14 mouse cellular contexts compared by ENCODE assay signal in the genomic region with DNA sequence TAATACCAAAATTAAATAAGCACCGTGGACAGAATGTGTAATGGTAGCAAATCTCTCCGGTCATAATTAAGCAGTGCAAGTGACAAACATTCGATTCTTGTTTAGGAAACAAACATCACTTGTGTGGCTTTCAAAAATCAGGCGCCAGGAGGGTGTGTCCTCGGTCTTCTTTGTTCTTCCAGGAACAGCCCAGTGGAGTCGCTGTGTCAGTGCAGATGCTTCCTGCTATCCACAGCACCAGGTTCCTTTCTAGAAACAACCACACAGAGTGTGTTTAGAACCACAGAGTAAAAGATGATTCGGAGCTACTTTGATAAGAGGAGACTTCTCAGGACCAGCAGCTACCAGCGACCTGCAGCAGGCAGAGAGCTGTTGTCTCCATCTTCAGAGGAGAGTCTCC.
A peak's percentile ranks its signal among the peaks of the same experiment; 100 is the strongest.
DNase-seq lines count a peak whose midpoint lies in the region; ATAC-seq and TF ChIP-seq lines count a peak whose summit lies in the region.
"Had no signal": no experiment of that assay in that cellular context is flagged by ENCODE, and none has a peak within 500 bp of the region (broad histone marks: within the 10 kb centered on the region; RNA-seq: fewer than 3 reads in every experiment).

No protein-coding gene starts in this region.

- no peak overlapping the region for H3K4me2 ChIP-seq in forebrain, embryonic 13.5 days
- no peak overlapping the region for H3K4me2 ChIP-seq in kidney, postnatal 0 days (ENCODE audit: low read length)
- H3K4me2 ChIP-seq: intestine, embryonic 15.5 days; liver, embryonic 11.5 days had no signal

- DNase-seq in forebrain, embryonic 10.5 days (ENCODE audit: extremely low spot score, low spot score), result no peak
- DNase-seq in kidney, postnatal 0 days (ENCODE audit: low spot score), result peak; percentile 6
- DNase-seq in kidney, adult 2 months, result no peak
- DNase-seq in right cerebral cortex, postnatal 4 days, result peak; percentile 8
- no peak for DNase-seq in right cerebral cortex, postnatal 25 days
- DNase-seq in spleen, postnatal 10 days (ENCODE audit: low spot score in 2 of 2), result no peak
- DNase-seq in gastrocnemius, postnatal 36 days, result no peak
- DNase-seq: B cell, adult 2 months; cerebellum, postnatal 25 days; lung, postnatal 14 days; spleen, adult 18-20 months had no signal

- H3K9ac ChIP-seq in forebrain, embryonic 13.5 days, result no peak overlapping the region
- H3K9ac ChIP-seq in kidney, postnatal 0 days (ENCODE audit: low read depth, low read length), result no peak overlapping the region
- H3K9ac ChIP-seq: intestine, embryonic 15.5 days had no signal

- no peak overlapping the region for H3K4me3 ChIP-seq in forebrain, embryonic 10.5 days
- H3K4me3 ChIP-seq in forebrain, embryonic 13.5 days, result no peak overlapping the region
- no peak overlapping the region for H3K4me3 ChIP-seq in kidney, postnatal 0 days (replicated peaks; ENCODE audit: low read depth, low read length)
- no peak overlapping the region for H3K4me3 ChIP-seq in kidney, adult 2 months (ENCODE audit: insufficient read depth, low read depth, low read length)
- H3K4me3 ChIP-seq: intestine, embryonic 15.5 days had no signal

- H3K9me3 ChIP-seq in forebrain, embryonic 10.5 days, result no peaks in the 10 kb centered on the region
- no peaks in the 10 kb centered on the region for H3K9me3 ChIP-seq in forebrain, embryonic 13.5 days (replicated peaks)
- no peaks in the 10 kb centered on the region for H3K9me3 ChIP-seq in kidney, postnatal 0 days (replicated peaks; ENCODE audit: low read length)
- H3K9me3 ChIP-seq: intestine, embryonic 15.5 days had no signal

- H3K27me3 ChIP-seq in forebrain, embryonic 10.5 days (ENCODE audit: poor library complexity, severe bottlenecking), result peaks cover 27% of the 10 kb centered on the region; the same call in 1 of the 2 replicates
- H3K27me3 ChIP-seq in forebrain, embryonic 13.5 days, result peaks cover 5% of the 10 kb centered on the region; the same call in 1 of the 2 replicates
- no peaks in the 10 kb centered on the region for H3K27me3 ChIP-seq in kidney, postnatal 0 days (ENCODE audit: insufficient read depth, low read length)
- no peaks in the 10 kb centered on the region for H3K27me3 ChIP-seq in kidney, adult 2 months (replicated peaks; ENCODE audit: control insufficient read depth, insufficient read depth, low read length)
- H3K27me3 ChIP-seq: intestine, embryonic 15.5 days had no signal

- peaks cover 39% of the 10 kb centered on the region for H3K4me1 ChIP-seq in forebrain, embryonic 10.5 days
- peaks cover 10% of the 10 kb centered on the region for H3K4me1 ChIP-seq in forebrain, embryonic 13.5 days
- no peaks in the 10 kb centered on the region for H3K4me1 ChIP-seq in kidney, postnatal 0 days (replicated peaks; ENCODE audit: insufficient read depth, low read length)
- no peaks in the 10 kb centered on the region for H3K4me1 ChIP-seq in kidney, adult 2 months (ENCODE audit: control insufficient read depth, insufficient read depth, low read length)
- H3K4me1 ChIP-seq: intestine, embryonic 15.5 days had no signal

- peak overlapping the region; percentile 53; the same call in 1 of the 2 replicates for H3K27ac ChIP-seq in forebrain, embryonic 10.5 days
- H3K27ac ChIP-seq in forebrain, embryonic 13.5 days, result no peak overlapping the region
- H3K27ac ChIP-seq in kidney, postnatal 0 days, result no peak overlapping the region
- no peak overlapping the region for H3K27ac ChIP-seq in kidney, adult 2 months (ENCODE audit: insufficient read depth, low read depth, low read length)
- H3K27ac ChIP-seq: intestine, embryonic 15.5 days had no signal

- TF ChIP-seq CTCF in kidney, postnatal 0 days (IDR thresholded peaks at IDR 0.05; ENCODE audit: low read depth), result no peak; the same call in 1 of the 2 replicates
- no peak for TF ChIP-seq CTCF in kidney, adult 2 months (conservative IDR thresholded peaks at IDR 0.05; ENCODE audit: insufficient read depth, insufficient read length, low read depth, low read length)

- ATAC-seq in forebrain, embryonic 13.5 days, result no peak
- no peak for ATAC-seq in kidney, postnatal 0 days (replicated peaks; ENCODE audit: low FRiP score, low read depth)
- ATAC-seq: intestine, embryonic 15.5 days had no signal

- WGBS in forebrain, embryonic 10.5 days, result 58% methylated on average over 8 of the region's 8 CpGs
- WGBS in forebrain, embryonic 13.5 days, result 28% methylated on average over 8 of the region's 8 CpGs
- WGBS in kidney, postnatal 0 days, result 57% methylated on average over 8 of the region's 8 CpGs
- WGBS in kidney, adult 2 months, result 52% methylated on average over 8 of the region's 8 CpGs

- H3K36me3 ChIP-seq in forebrain, embryonic 10.5 days (replicated peaks), result no peaks in the 10 kb centered on the region
- H3K36me3 ChIP-seq in forebrain, embryonic 13.5 days (ENCODE audit: poor library complexity, severe bottlenecking), result no peaks in the 10 kb centered on the region
- no peaks in the 10 kb centered on the region for H3K36me3 ChIP-seq in kidney, postnatal 0 days (ENCODE audit: insufficient read depth, low read length)
- no peaks in the 10 kb centered on the region for H3K36me3 ChIP-seq in kidney, adult 2 months (ENCODE audit: control insufficient read depth, insufficient read depth, low read length)
- H3K36me3 ChIP-seq: intestine, embryonic 15.5 days had no signal

- intact Hi-C loops in gastrocnemius, postnatal 36 days (cut with DNase I), result no loop called here

- TF ChIP-seq POLR2A in kidney, adult 2 months (IDR thresholded peaks at IDR 0.05; ENCODE audit: low read depth, low read length), result no peak

Comparison
In these comparisons a context has a peak if more than half of its experiments do, and no peak if none do; other contexts are left out.
1. DNase-seq: peak in kidney, postnatal 0 days (single experiment) and right cerebral cortex, postnatal 4 days (single experiment); none in forebrain, embryonic 10.5 days (single experiment), kidney, adult 2 months (single experiment), right cerebral cortex, postnatal 25 days (single experiment), spleen, postnatal 10 days (0 of 2) and gastrocnemius, postnatal 36 days (0 of 2).